Mouse (Mus musculus) forebrain, embryonic 15.5 days (tissue): ENCODE measurements around the gene C1qb. TPM values are rescaled to one million over a fixed set of nuclear protein-coding genes. Genes with fewer than 3 reads are reported as not detected.

Experiments used
- ATAC-seq: fragments of 200-750 bp; cut with Nextera tagmentation; replicated peaks from 2 replicates; pipeline ENCODE4 v1.8.0; 2017; ENCODE audit warnings: mild to moderate bottlenecking, moderate TSS enrichment, moderate library complexity
- H3K27ac ChIP-seq: fragments of 300-500 bp; sonication (generic); replicated peaks from 2 replicates; pipeline ENCODE4 v1.5.1; 2015; ENCODE audit warnings: mild to moderate bottlenecking, inconsistent platforms
- H3K27me3 ChIP-seq: fragments of 300-500 bp; sonication (generic); 2 replicates; pipeline ENCODE4 v1.6.1; 2015; ENCODE audit warnings: inconsistent platforms
- H3K36me3 ChIP-seq: fragments of 300-500 bp; sonication (generic); 2 replicates; pipeline ENCODE4 v1.6.1; 2015; ENCODE audit warnings: mild to moderate bottlenecking, inconsistent platforms
- H3K4me1 ChIP-seq: fragments of 300-500 bp; sonication (generic); 2 replicates; pipeline ENCODE4 v1.6.1; 2015; ENCODE audit warnings: inconsistent platforms
- H3K4me2 ChIP-seq: fragments of 300-500 bp; sonication (generic); replicated peaks from 2 replicates; pipeline ENCODE4 v1.6.1; 2015; ENCODE audit warnings: mild to moderate bottlenecking, inconsistent platforms
- H3K4me3 ChIP-seq: fragments of 300-500 bp; sonication (generic); 2 replicates; pipeline ENCODE4 v1.5.1; 2015; ENCODE audit warnings: mild to moderate bottlenecking, inconsistent platforms
- H3K9ac ChIP-seq: fragments of 300-500 bp; sonication (generic); replicated peaks from 2 replicates; pipeline ENCODE4 v1.6.1; 2015; ENCODE audit warnings: mild to moderate bottlenecking, inconsistent platforms
- H3K9me3 ChIP-seq: fragments of 300-500 bp; sonication (generic); 2 replicates; pipeline ENCODE4 v1.6.1; 2016; ENCODE audit warnings: inconsistent platforms
- WGBS: fragments of 180-500 bp; shearing (Covaris S2); methylation state at CpG from one replicate; pipeline ENCODE4 v1.1.7; 2015; ENCODE audit warnings: mixed read lengths; 5-methylcytosine and 5-hydroxymethylcytosine counted together
- polyA plus RNA-seq: library from polyadenylated mRNA; unstranded; fragments of >200 nt; fragmentation: Nextera tagmentation; extraction: Ambion mirVana; gene quantifications from 2 replicates; pipeline ENCODE4 v1.2.1, GENCODE M21; 2015

Gene C1qb
- polyA plus RNA-seq, 1 experiment from 2014 or later, result 30.5 TPM

- ATAC-seq, result no peak
- H3K4me2 ChIP-seq, result no peak overlapping the region
- peak overlapping the region; percentile 41; the same call in 1 of the 2 replicates for H3K27ac ChIP-seq
- H3K9me3 ChIP-seq, result no peaks in the 10 kb centered on the region
- H3K27me3 ChIP-seq, result no peaks in the 10 kb centered on the region
- WGBS, result 3% methylated on average over 15 of the region's 15 CpGs
- peaks cover 32% of the 10 kb centered on the region for H3K4me1 ChIP-seq
- no peaks in the 10 kb centered on the region for H3K36me3 ChIP-seq
- H3K9ac ChIP-seq, result no peak overlapping the region
- H3K4me3 ChIP-seq, result no peak overlapping the region
Observed at GRCm38 (mm10) chr4:136864751-136865470, 21.1 kb downstream of the C1qb start.

GRCm38 (mm10) chr4:136863517-136863916, 22.5 kb downstream of the C1qb start:
- H3K9me3 ChIP-seq, result no peaks in the 10 kb centered on the region
- WGBS, result 37% methylated on average over 9 of the region's 9 CpGs
- H3K4me3 ChIP-seq, result no peak overlapping the region
- H3K27me3 ChIP-seq, result no peaks in the 10 kb centered on the region
- H3K36me3 ChIP-seq, result no peaks in the 10 kb centered on the region
- no peak for ATAC-seq
- no peak overlapping the region for H3K9ac ChIP-seq
- H3K4me2 ChIP-seq, result no peak overlapping the region
- H3K4me1 ChIP-seq, result peaks cover 32% of the 10 kb centered on the region
- H3K27ac ChIP-seq, result no peak overlapping the region

- WGBS, result 80% methylated on average over 2 of the region's 2 CpGs
- H3K9ac ChIP-seq, result no peak overlapping the region
- no peak for ATAC-seq
- no peak overlapping the region for H3K4me3 ChIP-seq
- H3K4me1 ChIP-seq, result peaks cover 25% of the 10 kb centered on the region
- H3K27ac ChIP-seq, result peak overlapping the region; percentile 49; the same call in 1 of the 2 replicates
- H3K4me2 ChIP-seq, result no peak overlapping the region
- no peaks in the 10 kb centered on the region for H3K36me3 ChIP-seq
- H3K9me3 ChIP-seq, result no peaks in the 10 kb centered on the region
- no peaks in the 10 kb centered on the region for H3K27me3 ChIP-seq
Observed at GRCm38 (mm10) chr4:136862411-136862810, 23.6 kb downstream of the C1qb start.

- ATAC-seq, result peak; percentile 46
- Histone ChIP-seq H3K27me3 (no peaks in the 10 kb centered on the region), H3K9me3 (no peaks in the 10 kb centered on the region), H3K27ac (peak overlapping the region; percentile 49), H3K4me1 (peaks cover 23% of the 10 kb centered on the region), H3K9ac (no peak overlapping the region; the same call in 1 of the 2 replicates), H3K4me3 (no peak overlapping the region), H3K36me3 (no peaks in the 10 kb centered on the region), H3K4me2 (no peak overlapping the region)
- 2% methylated on average over 17 of the region's 17 CpGs for WGBS
Observed at GRCm38 (mm10) chr4:136861806-136862205, 24.2 kb downstream of the C1qb start.

GRCm38 (mm10) chr4:136860022-136860421, 26.0 kb downstream of the C1qb start:
- WGBS, result 87% methylated on average over 7 of the region's 7 CpGs
- ATAC-seq, result no peak

GRCm38 (mm10) chr4:136855081-136855480, 30.9 kb downstream of the C1qb start:
- H3K4me1 ChIP-seq, result no peaks in the 10 kb centered on the region
- H3K36me3 ChIP-seq, result no peaks in the 10 kb centered on the region
- H3K9me3 ChIP-seq, result no peaks in the 10 kb centered on the region
- no peak overlapping the region for H3K9ac ChIP-seq
- no peak overlapping the region for H3K4me3 ChIP-seq
- no peaks in the 10 kb centered on the region for H3K27me3 ChIP-seq
- no peak overlapping the region for H3K4me2 ChIP-seq
- H3K27ac ChIP-seq, result no peak overlapping the region
- no peak for ATAC-seq
- 26% methylated on average over 6 of the region's 6 CpGs for WGBS

More at GRCm38 (mm10) chr4:136860022-136860421, 26.0 kb downstream of the C1qb start:
- Histone ChIP-seq H3K9ac (no peak overlapping the region), H3K4me3 (no peak overlapping the region), H3K4me1 (peaks cover 17% of the 10 kb centered on the region), H3K4me2 (no peak overlapping the region), H3K27ac (no peak overlapping the region), H3K36me3 (no peaks in the 10 kb centered on the region), H3K9me3 (no peaks in the 10 kb centered on the region), H3K27me3 (no peaks in the 10 kb centered on the region)

GRCm38 (mm10) chr4:136852989-136853388, 33.0 kb downstream of the C1qb start:
- no peaks in the 10 kb centered on the region for H3K9me3 ChIP-seq
- H3K4me2 ChIP-seq, result no peak overlapping the region
- no peaks in the 10 kb centered on the region for H3K4me1 ChIP-seq
- WGBS, result 87% methylated on average over 12 of the region's 12 CpGs
- H3K36me3 ChIP-seq, result no peaks in the 10 kb centered on the region
- no peaks in the 10 kb centered on the region for H3K27me3 ChIP-seq
- H3K27ac ChIP-seq, result no peak overlapping the region
- H3K4me3 ChIP-seq, result no peak overlapping the region
- no peak overlapping the region for H3K9ac ChIP-seq
- ATAC-seq, result no peak

GRCm38 (mm10) chr4:136852119-136852518, 33.9 kb downstream of the C1qb start:
- no peak for ATAC-seq

GRCm38 (mm10) chr4:136848565-136848964, 37.4 kb downstream of the C1qb start:
- Histone ChIP-seq H3K9ac (no peak overlapping the region), H3K36me3 (no peaks in the 10 kb centered on the region), H3K4me1 (peaks cover 12% of the 10 kb centered on the region; the same call in 1 of the 2 replicates), H3K27me3 (no peaks in the 10 kb centered on the region), H3K9me3 (no peaks in the 10 kb centered on the region), H3K4me3 (no peak overlapping the region), H3K4me2 (no peak overlapping the region), H3K27ac (no peak overlapping the region)
- no peak for ATAC-seq
- WGBS, result 62% methylated on average over 4 of the region's 4 CpGs

More at GRCm38 (mm10) chr4:136852119-136852518, 33.9 kb downstream of the C1qb start:
- H3K4me1 ChIP-seq, result peaks cover 3% of the 10 kb centered on the region; the same call in 1 of the 2 replicates
- 73% methylated on average over 5 of the region's 5 CpGs for WGBS
- H3K9me3 ChIP-seq, result no peaks in the 10 kb centered on the region
- no peak overlapping the region for H3K27ac ChIP-seq
- no peak overlapping the region for H3K9ac ChIP-seq
- no peaks in the 10 kb centered on the region for H3K27me3 ChIP-seq
- no peak overlapping the region for H3K4me2 ChIP-seq
- no peak overlapping the region for H3K4me3 ChIP-seq
- no peaks in the 10 kb centered on the region for H3K36me3 ChIP-seq

- H3K36me3 ChIP-seq, result no peaks in the 10 kb centered on the region
- no peak overlapping the region for H3K9ac ChIP-seq
- no peak overlapping the region for H3K27ac ChIP-seq
- no peak overlapping the region for H3K4me2 ChIP-seq
- no peaks in the 10 kb centered on the region for H3K9me3 ChIP-seq
- peaks cover 12% of the 10 kb centered on the region; the same call in 1 of the 2 replicates for H3K4me1 ChIP-seq
- no peak for ATAC-seq
- 49% methylated on average over 6 of the region's 6 CpGs for WGBS
- no peaks in the 10 kb centered on the region for H3K27me3 ChIP-seq
- H3K4me3 ChIP-seq, result no peak overlapping the region
Observed at GRCm38 (mm10) chr4:136847166-136847565, 38.8 kb downstream of the C1qb start.

- Histone ChIP-seq H3K36me3 (no peaks in the 10 kb centered on the region), H3K4me1 (peaks cover 25% of the 10 kb centered on the region), H3K4me2 (no peak overlapping the region), H3K9ac (no peak overlapping the region), H3K4me3 (no peak overlapping the region), H3K27ac (no peak overlapping the region), H3K27me3 (no peaks in the 10 kb centered on the region), H3K9me3 (no peaks in the 10 kb centered on the region)
- whole genome bisulfite sequencing, result 84% methylated on average over 10 of the region's 10 CpGs
- ATAC-seq, result no peak
Observed at GRCm38 (mm10) chr4:136842802-136843201, 43.2 kb downstream of the C1qb start.

GRCm38 (mm10) chr4:136842033-136842432, 44.0 kb downstream of the C1qb start:
- Histone ChIP-seq H3K27ac (no peak overlapping the region), H3K4me1 (peaks cover 29% of the 10 kb centered on the region), H3K27me3 (no peaks in the 10 kb centered on the region), H3K9ac (no peak overlapping the region), H3K4me3 (no peak overlapping the region), H3K36me3 (no peaks in the 10 kb centered on the region), H3K9me3 (no peaks in the 10 kb centered on the region), H3K4me2 (no peak overlapping the region)
- no peak for ATAC-seq
- WGBS, result 86% methylated on average over 4 of the region's 4 CpGs

GRCm38 (mm10) chr4:136841056-136841455, 44.9 kb downstream of the C1qb start:
- 2% methylated on average over 5 of the region's 5 CpGs for WGBS
- Histone ChIP-seq H3K9ac (no peak overlapping the region), H3K27ac (no peak overlapping the region)

More at GRCm38 (mm10) chr4:136841056-136841455, 44.9 kb downstream of the C1qb start:
- Histone ChIP-seq H3K4me2 (no peak overlapping the region), H3K9me3 (no peaks in the 10 kb centered on the region), H3K4me1 (peaks cover 32% of the 10 kb centered on the region), H3K27me3 (no peaks in the 10 kb centered on the region), H3K36me3 (no peaks in the 10 kb centered on the region), H3K4me3 (no peak overlapping the region)
- ATAC-seq, result no peak
